Mouse (Mus musculus): ENCODE data around the gene Flvcr1. TPM values are rescaled to one million over a fixed set of nuclear protein-coding genes. Genes with fewer than 3 reads are reported as not detected.
"Not testable (repeated sequence)": the region's sequence is repeated elsewhere in the genome, so short reads cannot be mapped to it uniquely, and the experiment has no call there.

Gene Flvcr1
- polyA plus RNA-seq, 1 experiment from 2014 or later, result 7.8 TPM

DNA sequence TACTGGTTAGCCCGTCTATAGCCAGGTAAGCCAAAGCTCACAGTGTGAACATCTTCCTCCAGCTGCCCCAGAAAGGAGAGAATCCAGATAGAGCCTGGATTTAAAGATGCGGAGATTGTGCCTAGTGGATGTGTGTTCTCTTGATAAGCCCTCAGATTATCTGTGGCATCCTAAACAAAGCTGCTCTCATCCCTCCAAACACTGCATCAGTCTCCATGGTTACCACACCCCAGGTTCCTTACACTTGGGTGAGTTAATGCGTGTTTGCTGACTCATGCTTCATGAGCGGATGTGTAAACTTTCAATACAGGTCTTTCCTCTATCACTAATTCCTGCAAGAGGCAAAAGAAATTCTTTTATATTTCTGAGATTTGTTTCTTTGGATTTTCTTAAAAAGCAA, 9.7 kb upstream of the Flvcr1 start:
- no peak overlapping the region for H3K4me2 ChIP-seq (replicated peaks; ENCODE audit: low read depth, low read length)
- TF ChIP-seq CTCF (IDR thresholded peaks at IDR 0.05) (no peak), EP300 (IDR thresholded peaks at IDR 0.05) (no peak)
- ATAC-seq (no peak), DNase-seq (ENCODE audit: low spot score) (no peak)
- H3K4me1 ChIP-seq (ENCODE audit: insufficient read depth, low read depth, low read length), result no peaks in the 10 kb centered on the region
- no peaks in the 10 kb centered on the region for H3K9me3 ChIP-seq (ENCODE audit: low read length)
- no peak overlapping the region for H3K4me3 ChIP-seq (ENCODE audit: low read depth, low read length)
- WGBS, result 23% methylated on average over 4 of the region's 4 CpGs
- no peak overlapping the region for H3K27ac ChIP-seq (ENCODE audit: low read length)
- no peaks in the 10 kb centered on the region for H3K27me3 ChIP-seq (replicated peaks; ENCODE audit: insufficient read depth, low read length)
- H3K9ac ChIP-seq (replicated peaks; ENCODE audit: low read depth), result no peak overlapping the region
- H3K36me3 ChIP-seq (ENCODE audit: insufficient read depth, low read length), result no peaks in the 10 kb centered on the region

DNA sequence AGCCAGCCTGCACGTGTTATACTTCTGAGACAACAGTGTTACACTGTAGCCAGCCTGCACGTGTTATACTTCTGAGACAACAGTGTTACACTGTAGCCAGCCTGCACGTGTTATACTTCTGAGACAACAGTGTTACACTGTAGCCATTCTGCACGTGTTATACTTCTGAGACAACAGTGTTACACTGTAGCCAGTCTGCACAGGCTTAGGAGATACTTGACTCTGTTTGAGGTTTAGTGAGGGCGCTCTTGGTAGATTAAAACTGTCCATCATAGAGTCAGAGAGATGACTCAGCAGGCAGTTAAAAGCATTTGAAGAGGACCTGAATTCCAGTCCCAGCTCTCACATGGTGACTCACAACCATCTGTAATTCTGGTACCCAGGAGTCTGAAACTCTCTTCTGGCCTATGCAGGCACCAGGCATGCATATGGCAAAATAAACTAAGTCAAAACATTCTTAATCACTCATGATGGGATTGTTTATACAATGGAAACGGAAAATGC, 5.0 kb upstream of the Flvcr1 start:
- not testable (repeated sequence) for H3K4me3 ChIP-seq (ENCODE audit: low read depth, low read length); H3K4me1 ChIP-seq (ENCODE audit: insufficient read depth, low read depth, low read length); DNase-seq (ENCODE audit: low spot score); H3K9ac ChIP-seq (replicated peaks; ENCODE audit: low read depth); H3K36me3 ChIP-seq (ENCODE audit: insufficient read depth, low read length); H3K27ac ChIP-seq (ENCODE audit: low read length); H3K4me2 ChIP-seq (replicated peaks; ENCODE audit: low read depth, low read length); ATAC-seq; H3K9me3 ChIP-seq (ENCODE audit: low read length); H3K27me3 ChIP-seq (replicated peaks; ENCODE audit: insufficient read depth, low read length)
- WGBS, result 51% methylated on average over 6 of the region's 6 CpGs

DNA sequence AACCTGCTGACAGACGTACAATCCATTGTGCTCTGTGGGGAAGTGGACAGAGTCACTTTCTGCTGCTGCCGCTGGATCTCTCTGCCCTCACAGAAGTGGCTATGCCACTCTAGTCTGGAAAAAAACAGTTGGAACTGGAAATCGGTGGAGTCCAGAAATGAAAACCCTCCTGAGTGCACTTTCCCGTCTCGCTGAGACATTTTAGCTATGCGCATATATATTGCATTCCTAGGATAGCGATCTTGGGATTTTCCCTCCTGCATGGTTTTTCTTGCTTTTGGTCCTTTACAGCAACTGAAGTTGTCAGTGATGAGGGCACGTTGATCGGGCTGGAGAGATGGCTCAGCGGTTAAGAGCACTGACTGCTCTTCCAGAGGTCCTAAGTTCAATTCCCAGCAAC, 4.2 kb upstream of the Flvcr1 start:
- Histone ChIP-seq H3K4me2 (replicated peaks; ENCODE audit: low read depth, low read length) (no peak overlapping the region), H3K4me3 (ENCODE audit: low read depth, low read length) (no peak overlapping the region), H3K9me3 (ENCODE audit: low read length) (no peaks in the 10 kb centered on the region), H3K9ac (replicated peaks; ENCODE audit: low read depth) (no peak overlapping the region), H3K27ac (ENCODE audit: low read length) (no peak overlapping the region), H3K36me3 (ENCODE audit: insufficient read depth, low read length) (no peaks in the 10 kb centered on the region), H3K4me1 (ENCODE audit: insufficient read depth, low read depth, low read length) (peaks cover 7% of the 10 kb centered on the region; the same call in 1 of the 2 replicates), H3K27me3 (replicated peaks; ENCODE audit: insufficient read depth, low read length) (no peaks in the 10 kb centered on the region)
- TF ChIP-seq CTCF (IDR thresholded peaks at IDR 0.05) (no peak), EP300 (IDR thresholded peaks at IDR 0.05) (no peak)
- 48% methylated on average over 10 of the region's 10 CpGs for WGBS
- no peak for ATAC-seq
- DNase-seq (ENCODE audit: low spot score), result no peak

DNA sequence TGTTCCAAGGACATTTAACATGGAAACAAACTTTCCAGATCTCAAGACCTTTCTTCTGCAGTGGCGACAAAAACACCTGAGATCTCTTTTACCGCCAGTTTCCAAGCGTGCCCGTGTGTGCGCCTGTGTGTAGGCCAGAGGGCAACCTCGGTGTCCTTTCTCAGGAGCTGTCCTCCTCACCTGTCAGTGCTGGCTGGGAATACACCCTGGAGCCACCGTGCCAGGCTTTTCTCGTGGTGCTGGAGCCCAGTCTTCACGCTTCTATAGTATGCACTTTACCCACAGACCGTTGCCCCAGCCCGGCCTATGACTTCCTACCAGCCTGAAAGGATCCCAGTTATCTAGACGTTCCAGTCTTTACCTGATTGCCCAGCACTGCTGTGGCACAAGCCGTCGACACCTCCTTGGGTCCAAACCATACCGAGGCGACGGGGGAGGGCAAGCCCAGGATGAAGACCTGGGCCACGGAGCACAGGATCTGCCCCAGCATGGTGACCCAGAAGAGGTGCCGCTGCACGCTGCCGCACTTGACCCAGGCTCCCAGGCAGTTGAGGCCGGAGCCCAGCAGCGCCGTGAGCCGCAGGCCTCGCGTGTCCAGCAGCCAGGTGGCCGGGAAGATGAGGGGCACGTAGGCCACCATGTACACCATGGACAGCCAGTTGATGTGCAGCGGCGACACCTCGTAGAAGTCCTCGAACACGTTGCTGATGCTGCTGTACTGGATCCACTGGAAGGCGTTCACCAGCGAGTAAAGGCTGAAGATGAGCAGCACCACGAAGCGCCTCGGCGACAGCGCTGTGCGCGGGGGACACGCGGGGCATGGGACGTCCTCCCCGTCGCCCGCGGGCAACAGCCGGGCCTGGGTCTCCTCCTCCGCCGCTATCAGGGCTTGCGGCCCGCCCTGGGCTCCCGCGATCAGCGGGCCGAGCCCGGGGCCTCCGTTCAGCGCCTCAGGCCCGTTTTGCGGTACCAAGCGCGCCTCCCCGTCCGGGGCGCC, 644 bp downstream of the Flvcr1 start:
- H3K9ac ChIP-seq (replicated peaks; ENCODE audit: low read depth), result peak overlapping the region; percentile 62
- DNase-seq (ENCODE audit: low spot score) (peak; percentile 32), ATAC-seq (peak; percentile 6)
- H3K4me1 ChIP-seq (ENCODE audit: insufficient read depth, low read depth, low read length), result peaks cover 14% of the 10 kb centered on the region; the same call in 1 of the 2 replicates
- peak overlapping the region; percentile 71 for H3K4me3 ChIP-seq (ENCODE audit: low read depth, low read length)
- 3% methylated on average over 59 of the region's 69 CpGs for WGBS
- no peaks in the 10 kb centered on the region for H3K36me3 ChIP-seq (ENCODE audit: insufficient read depth, low read length)
- H3K27ac ChIP-seq (ENCODE audit: low read length), result peak overlapping the region; percentile 83
- no peaks in the 10 kb centered on the region for H3K27me3 ChIP-seq (replicated peaks; ENCODE audit: insufficient read depth, low read length)
- no peaks in the 10 kb centered on the region for H3K9me3 ChIP-seq (ENCODE audit: low read length)
- TF ChIP-seq EP300 (IDR thresholded peaks at IDR 0.05) (no peak), CTCF (IDR thresholded peaks at IDR 0.05) (peak; percentile 11; the same call in 1 of the 2 replicates)
- peak overlapping the region; percentile 90 for H3K4me2 ChIP-seq (replicated peaks; ENCODE audit: low read depth, low read length)

DNA sequence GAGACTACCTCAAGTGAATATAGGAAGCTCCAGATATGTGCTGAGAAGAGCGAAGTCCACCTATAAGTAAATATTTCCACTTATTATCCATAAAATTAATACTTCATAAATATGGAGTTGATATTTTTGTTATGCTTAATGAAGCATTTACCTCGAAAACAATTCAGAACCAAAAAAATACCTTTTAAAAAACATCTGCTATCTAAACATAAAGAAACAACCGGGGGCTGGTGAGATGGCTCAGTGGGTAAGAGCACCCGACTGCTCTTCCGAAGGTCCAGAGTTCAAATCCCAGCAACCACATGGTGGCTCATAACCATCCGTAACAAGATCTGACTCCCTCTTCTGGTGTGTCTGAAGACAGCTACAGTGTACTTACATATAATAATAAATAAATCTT, 2.2 kb downstream of the Flvcr1 start:
- DNase-seq (ENCODE audit: low spot score); H3K4me3 ChIP-seq (ENCODE audit: low read depth, low read length); H3K4me2 ChIP-seq (replicated peaks; ENCODE audit: low read depth, low read length); ATAC-seq; H3K9me3 ChIP-seq (ENCODE audit: low read length); H3K27me3 ChIP-seq (replicated peaks; ENCODE audit: insufficient read depth, low read length); H3K36me3 ChIP-seq (ENCODE audit: insufficient read depth, low read length); H3K9ac ChIP-seq (replicated peaks; ENCODE audit: low read depth): not testable (repeated sequence)
- WGBS, result 96% methylated on average over 5 of the region's 6 CpGs
- Histone ChIP-seq H3K27ac (ENCODE audit: low read length) (0 out of 2 replicates have a peak overlapping the region, but pooled peaks have one; percentile 38), H3K4me1 (ENCODE audit: insufficient read depth, low read depth, low read length) (peaks cover 14% of the 10 kb centered on the region; the same call in 1 of the 2 replicates)

DNA sequence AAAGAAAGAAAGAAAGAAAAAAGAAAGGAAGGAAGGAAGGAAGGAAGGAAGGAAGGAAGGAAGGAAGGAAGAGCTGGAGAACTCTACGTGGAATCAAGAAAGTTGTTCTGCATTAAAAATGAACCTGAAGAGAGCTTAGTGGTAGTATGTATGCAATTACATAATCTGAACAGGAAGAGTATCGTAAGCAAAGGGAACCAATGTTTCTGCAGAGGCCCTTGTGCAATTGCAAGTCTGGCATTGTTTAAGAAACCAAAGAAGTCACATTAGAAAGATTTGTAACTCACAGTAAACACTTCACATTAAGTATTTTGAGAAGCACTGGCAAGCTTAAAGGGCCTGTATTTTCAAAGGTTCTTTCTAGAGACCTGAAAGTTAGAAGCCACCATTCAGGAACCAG, 2.8 kb downstream of the Flvcr1 start:
- H3K4me3 ChIP-seq (ENCODE audit: low read depth, low read length), result no peak overlapping the region
- ATAC-seq (no peak), DNase-seq (ENCODE audit: low spot score) (peak; percentile 92)
- WGBS, result 22% methylated on average over 2 of the region's 2 CpGs
- no peak overlapping the region for H3K27ac ChIP-seq (ENCODE audit: low read length)
- H3K36me3 ChIP-seq (ENCODE audit: insufficient read depth, low read length), result no peaks in the 10 kb centered on the region
- no peaks in the 10 kb centered on the region for H3K27me3 ChIP-seq (replicated peaks; ENCODE audit: insufficient read depth, low read length)
- H3K9ac ChIP-seq (replicated peaks; ENCODE audit: low read depth), result no peak overlapping the region
- no peak for TF ChIP-seq CTCF (IDR thresholded peaks at IDR 0.05)
- peak; percentile 14; the same call in 1 of the 2 replicates for TF ChIP-seq EP300 (IDR thresholded peaks at IDR 0.05)
- peaks cover 14% of the 10 kb centered on the region; the same call in 1 of the 2 replicates for H3K4me1 ChIP-seq (ENCODE audit: insufficient read depth, low read depth, low read length)
- H3K4me2 ChIP-seq (replicated peaks; ENCODE audit: low read depth, low read length), result no peak overlapping the region
- H3K9me3 ChIP-seq (ENCODE audit: low read length), result no peaks in the 10 kb centered on the region

All from lung, postnatal 0 days (tissue).